Mouse (Mus musculus) cerebellum, adult 2 months (tissue): Measurements from ENCODE around the gene Polr2j.

ENCODE experiments used
- CTCF ChIP-seq: fragments of 200-500 bp; IDR thresholded peaks from 2 replicates; pipeline ENCODE4 v1.5.1; 2011; ENCODE audit warnings: low read depth, mild to moderate bottlenecking, control low read depth, low read length, moderate library complexity, borderline replicate concordance; ENCODE audit not compliant: insufficient read depth
- POLR2A ChIP-seq: fragments of 200-500 bp; IDR thresholded peaks from 2 replicates; pipeline ENCODE4 v1.6.1; 2011; ENCODE audit warnings: low read length, control low read depth, borderline replicate concordance; ENCODE audit not compliant: insufficient read depth

GRCm38 (mm10) chr5:136069411-136069810 is 47.0 kb upstream of the Polr2j start:
- TF ChIP-seq CTCF (no peak), POLR2A (no peak)
